Mouse (Mus musculus): ENCODE results near the gene Ets1. TPM values are rescaled to one million over a fixed set of nuclear protein-coding genes. Genes with fewer than 3 reads are reported as not detected.

Ets1 gene
- polyA plus RNA-seq, 1 experiment from 2014 or later = 78.2 TPM

DNA sequence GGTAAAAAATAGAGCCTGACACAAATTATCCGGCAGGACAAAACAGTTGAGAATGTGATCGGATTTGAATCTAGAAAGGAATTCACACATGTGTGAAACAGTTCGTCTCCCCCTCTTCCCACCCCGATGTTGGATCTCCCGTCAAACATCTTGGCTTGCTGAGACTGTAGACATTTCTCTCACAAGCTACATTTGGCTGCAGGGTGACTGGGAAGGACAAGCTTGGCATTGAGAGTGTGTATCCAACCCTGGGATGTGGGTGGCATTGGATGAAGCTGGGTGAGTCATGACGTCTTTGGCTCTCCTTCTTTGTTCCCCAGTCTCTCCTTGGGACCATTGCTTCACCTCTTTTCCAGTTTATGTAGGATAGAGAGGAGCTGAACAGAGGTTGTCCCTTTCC is 16.4 kb upstream of the Ets1 start:
- no peaks in the 10 kb centered on the region for H3K9me3 ChIP-seq (ENCODE audit: low read length)
- no peaks in the 10 kb centered on the region for H3K27me3 ChIP-seq (replicated peaks; ENCODE audit: insufficient read depth, low read length)
- ATAC-seq (no peak), DNase-seq (ENCODE audit: low spot score) (no peak)
- no peak overlapping the region for H3K9ac ChIP-seq (replicated peaks; ENCODE audit: low read depth)
- no peak overlapping the region for H3K4me3 ChIP-seq (ENCODE audit: low read depth, low read length)
- no peaks in the 10 kb centered on the region for H3K36me3 ChIP-seq (ENCODE audit: insufficient read depth, low read length)
- TF ChIP-seq CTCF (IDR thresholded peaks at IDR 0.05) (no peak), EP300 (IDR thresholded peaks at IDR 0.05) (no peak)
- 75% methylated on average over 6 of the region's 6 CpGs for WGBS
- H3K4me1 ChIP-seq (ENCODE audit: insufficient read depth, low read depth, low read length) = no peaks in the 10 kb centered on the region
- peak overlapping the region; percentile 26; the same call in 1 of the 2 replicates for H3K27ac ChIP-seq (ENCODE audit: low read length)
- no peak overlapping the region for H3K4me2 ChIP-seq (replicated peaks; ENCODE audit: low read depth, low read length)

DNA sequence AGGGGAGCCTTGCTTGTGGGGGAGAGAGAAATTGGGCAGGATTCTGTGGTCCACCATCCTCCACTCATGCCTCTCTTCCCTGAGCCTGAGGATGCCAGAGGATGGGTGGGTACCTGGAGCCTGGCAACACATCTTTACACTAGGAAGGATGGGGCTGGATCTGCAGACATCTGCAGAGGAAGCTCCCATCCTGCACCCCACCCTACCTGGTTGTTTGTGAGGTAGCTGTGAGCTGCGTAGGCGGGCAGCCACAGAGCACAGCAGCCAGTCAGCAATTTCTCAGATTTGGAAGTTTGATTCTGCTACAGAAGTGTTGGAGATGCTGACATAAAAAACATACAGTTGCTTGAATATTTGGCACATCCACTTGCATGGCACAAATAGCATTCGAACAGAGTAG is 15.6 kb upstream of the Ets1 start:
- 93% methylated on average over 3 of the region's 3 CpGs for WGBS
- Histone ChIP-seq H3K4me1 (ENCODE audit: insufficient read depth, low read depth, low read length) (no peaks in the 10 kb centered on the region), H3K9me3 (ENCODE audit: low read length) (no peaks in the 10 kb centered on the region), H3K36me3 (ENCODE audit: insufficient read depth, low read length) (no peaks in the 10 kb centered on the region), H3K27me3 (replicated peaks; ENCODE audit: insufficient read depth, low read length) (no peaks in the 10 kb centered on the region), H3K9ac (replicated peaks; ENCODE audit: low read depth) (no peak overlapping the region), H3K27ac (ENCODE audit: low read length) (no peak overlapping the region), H3K4me2 (replicated peaks; ENCODE audit: low read depth, low read length) (no peak overlapping the region), H3K4me3 (ENCODE audit: low read depth, low read length) (no peak overlapping the region)
- no peak for TF ChIP-seq EP300 (IDR thresholded peaks at IDR 0.05)
- TF ChIP-seq CTCF (IDR thresholded peaks at IDR 0.05) = no peak
- DNase-seq (ENCODE audit: low spot score) = no peak
- ATAC-seq = no peak

DNA sequence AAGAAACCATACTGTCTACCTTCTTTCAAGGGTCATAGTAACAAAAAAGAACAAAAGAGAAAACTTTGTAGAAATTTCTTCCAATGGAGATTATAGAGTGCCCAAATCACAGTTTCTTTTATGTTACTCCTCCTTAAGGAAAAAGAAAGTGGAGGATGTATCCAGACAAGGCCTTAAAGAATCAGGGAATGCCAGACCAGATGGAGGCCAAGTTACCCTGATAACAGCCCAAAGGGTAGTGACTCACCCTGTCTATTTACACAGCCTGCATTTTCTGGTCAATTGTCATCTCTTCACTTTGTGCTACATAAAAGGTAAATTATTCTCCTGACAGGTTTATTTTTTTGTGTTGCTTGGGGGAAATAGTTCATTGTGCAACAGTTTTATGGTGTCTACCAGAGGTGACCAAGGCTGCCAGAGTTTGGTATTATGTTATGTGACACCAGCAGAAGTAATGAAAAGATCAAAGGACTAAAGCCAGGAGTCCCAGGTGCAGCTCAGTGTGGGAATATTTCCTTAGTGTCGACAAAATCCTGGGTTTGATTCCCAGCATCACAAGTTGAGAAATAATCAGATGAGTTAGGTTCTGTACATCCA is 6.5 kb upstream of the Ets1 start:
- no peak overlapping the region for H3K27ac ChIP-seq (ENCODE audit: low read length)
- H3K4me1 ChIP-seq (ENCODE audit: insufficient read depth, low read depth, low read length) = no peaks in the 10 kb centered on the region
- 69% methylated on average over 1 of the region's 1 CpGs for WGBS
- H3K36me3 ChIP-seq (ENCODE audit: insufficient read depth, low read length) = no peaks in the 10 kb centered on the region
- no peaks in the 10 kb centered on the region for H3K27me3 ChIP-seq (replicated peaks; ENCODE audit: insufficient read depth, low read length)
- DNase-seq (ENCODE audit: low spot score) (no peak), ATAC-seq (no peak)
- TF ChIP-seq EP300 (IDR thresholded peaks at IDR 0.05) = no peak
- TF ChIP-seq CTCF (IDR thresholded peaks at IDR 0.05) = no peak
- H3K9me3 ChIP-seq (ENCODE audit: low read length) = no peaks in the 10 kb centered on the region
- no peak overlapping the region for H3K9ac ChIP-seq (replicated peaks; ENCODE audit: low read depth)
- no peak overlapping the region for H3K4me2 ChIP-seq (replicated peaks; ENCODE audit: low read depth, low read length)
- H3K4me3 ChIP-seq (ENCODE audit: low read depth, low read length) = no peak overlapping the region

DNA sequence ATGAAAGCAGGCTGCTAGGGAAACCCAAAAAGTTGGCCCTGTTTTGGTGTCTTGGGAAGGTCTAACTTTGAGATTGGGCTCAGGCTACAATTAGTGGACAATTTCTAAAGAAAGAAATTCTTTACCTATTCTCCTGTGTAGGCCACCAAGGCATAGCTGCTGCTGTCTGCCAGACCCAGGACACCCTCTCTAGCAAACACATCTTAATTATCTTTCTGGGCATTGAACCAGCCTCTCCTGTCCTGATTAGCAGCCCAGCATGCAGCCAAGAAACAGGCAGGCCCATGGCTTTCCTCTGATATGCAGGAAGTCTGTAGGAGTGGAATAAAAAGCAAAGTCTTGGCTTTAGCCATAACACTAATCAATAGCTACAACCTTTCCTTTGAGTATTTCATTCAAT is 4.7 kb upstream of the Ets1 start:
- H3K27ac ChIP-seq (ENCODE audit: low read length) = no peak overlapping the region
- ATAC-seq = no peak
- no peaks in the 10 kb centered on the region for H3K36me3 ChIP-seq (ENCODE audit: insufficient read depth, low read length)
- H3K4me2 ChIP-seq (replicated peaks; ENCODE audit: low read depth, low read length) = no peak overlapping the region
- TF ChIP-seq EP300 (IDR thresholded peaks at IDR 0.05) = no peak
- TF ChIP-seq CTCF (IDR thresholded peaks at IDR 0.05) = no peak
- H3K9me3 ChIP-seq (ENCODE audit: low read length) = no peaks in the 10 kb centered on the region
- H3K9ac ChIP-seq (replicated peaks; ENCODE audit: low read depth) = no peak overlapping the region
- no peak overlapping the region for H3K4me3 ChIP-seq (ENCODE audit: low read depth, low read length)
- DNase-seq (ENCODE audit: low spot score) = no peak
- no peaks in the 10 kb centered on the region for H3K27me3 ChIP-seq (replicated peaks; ENCODE audit: insufficient read depth, low read length)
- H3K4me1 ChIP-seq (ENCODE audit: insufficient read depth, low read depth, low read length) = no peaks in the 10 kb centered on the region

DNA sequence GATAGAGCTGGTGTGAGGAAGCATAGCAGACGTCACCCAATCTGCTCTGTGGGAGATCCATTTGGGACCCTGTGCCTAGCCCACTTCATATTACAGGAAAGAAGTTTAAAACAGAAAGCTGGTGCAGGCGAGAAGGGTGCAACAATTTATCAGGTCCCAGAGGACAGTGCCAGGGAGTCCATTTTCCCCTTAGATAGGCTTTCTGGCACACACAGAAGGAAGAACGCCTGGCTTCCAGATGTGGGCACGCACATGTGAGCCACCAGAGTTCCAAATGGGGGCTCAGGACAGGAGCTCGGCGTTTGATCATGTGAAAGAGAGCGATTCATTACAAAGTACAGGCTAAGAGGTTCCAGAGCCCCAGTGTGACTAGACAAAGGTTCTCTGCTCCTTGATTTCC is 3.8 kb upstream of the Ets1 start:
- 76% methylated on average over 7 of the region's 7 CpGs for WGBS
- DNase-seq (ENCODE audit: low spot score) = no peak
- no peak for ATAC-seq
- H3K27me3 ChIP-seq (replicated peaks; ENCODE audit: insufficient read depth, low read length) = no peaks in the 10 kb centered on the region
- no peak overlapping the region for H3K4me2 ChIP-seq (replicated peaks; ENCODE audit: low read depth, low read length)
- H3K4me3 ChIP-seq (ENCODE audit: low read depth, low read length) = no peak overlapping the region
- H3K36me3 ChIP-seq (ENCODE audit: insufficient read depth, low read length) = no peaks in the 10 kb centered on the region
- peaks cover 3% of the 10 kb centered on the region; the same call in 1 of the 2 replicates for H3K4me1 ChIP-seq (ENCODE audit: insufficient read depth, low read depth, low read length)
- no peaks in the 10 kb centered on the region for H3K9me3 ChIP-seq (ENCODE audit: low read length)
- no peak overlapping the region for H3K27ac ChIP-seq (ENCODE audit: low read length)
- TF ChIP-seq EP300 (IDR thresholded peaks at IDR 0.05) (no peak), CTCF (IDR thresholded peaks at IDR 0.05) (no peak)
- no peak overlapping the region for H3K9ac ChIP-seq (replicated peaks; ENCODE audit: low read depth)

DNA sequence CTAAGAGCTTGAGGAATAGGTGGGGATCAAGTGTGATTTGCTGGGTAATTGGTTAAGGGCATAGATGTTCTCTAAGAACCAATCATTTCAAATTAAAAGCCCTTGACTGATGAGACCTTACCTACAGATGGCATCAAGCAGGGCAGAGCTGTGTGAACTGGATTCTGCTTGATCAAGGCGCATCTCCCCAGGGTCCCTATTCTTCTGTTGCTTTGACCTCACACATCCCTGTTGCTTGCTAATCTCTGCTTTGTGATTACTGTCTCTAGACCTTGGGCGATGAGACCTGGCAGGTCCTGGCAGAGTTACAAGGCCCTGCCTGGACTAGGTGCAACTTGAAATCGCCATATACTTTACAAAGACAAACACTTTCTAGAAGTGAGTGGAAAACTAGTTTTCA is 9.0 kb downstream of the Ets1 start:
- no peak for ATAC-seq
- H3K27ac ChIP-seq (ENCODE audit: low read length) = no peak overlapping the region
- WGBS = 74% methylated on average over 3 of the region's 3 CpGs
- H3K4me2 ChIP-seq (replicated peaks; ENCODE audit: low read depth, low read length) = no peak overlapping the region
- no peak for TF ChIP-seq CTCF (IDR thresholded peaks at IDR 0.05)
- no peak for TF ChIP-seq EP300 (IDR thresholded peaks at IDR 0.05)
- H3K36me3 ChIP-seq (ENCODE audit: insufficient read depth, low read length) = no peaks in the 10 kb centered on the region
- no peaks in the 10 kb centered on the region for H3K9me3 ChIP-seq (ENCODE audit: low read length)
- H3K4me3 ChIP-seq (ENCODE audit: low read depth, low read length) = no peak overlapping the region
- no peak for DNase-seq (ENCODE audit: low spot score)
- no peak overlapping the region for H3K9ac ChIP-seq (replicated peaks; ENCODE audit: low read depth)
- H3K27me3 ChIP-seq (replicated peaks; ENCODE audit: insufficient read depth, low read length) = no peaks in the 10 kb centered on the region
- H3K4me1 ChIP-seq (ENCODE audit: insufficient read depth, low read depth, low read length) = peaks cover 18% of the 10 kb centered on the region; the same call in 1 of the 2 replicates

DNA sequence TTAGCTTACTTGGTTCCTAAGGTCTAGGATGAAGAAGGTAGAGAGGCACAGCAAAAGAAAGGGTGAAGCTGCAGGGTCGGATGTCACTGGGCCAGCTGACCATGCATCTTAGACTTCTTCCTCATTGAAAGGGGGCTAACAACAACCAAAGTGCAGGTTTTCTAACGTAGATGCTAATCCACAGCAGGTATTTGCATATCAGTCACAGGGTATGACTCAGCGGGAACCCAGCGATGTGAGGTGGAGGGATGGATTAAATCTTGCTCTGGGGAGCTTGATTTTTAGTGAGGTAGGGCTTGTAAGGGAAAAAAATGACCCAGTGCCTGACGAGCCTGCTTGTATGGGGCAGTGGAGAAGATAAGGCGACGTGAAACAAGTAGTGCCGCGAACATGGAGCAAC is 9.5 kb downstream of the Ets1 start:
- Histone ChIP-seq H3K27ac (ENCODE audit: low read length) (peak overlapping the region; percentile 86), H3K4me1 (ENCODE audit: insufficient read depth, low read depth, low read length) (peaks cover 18% of the 10 kb centered on the region; the same call in 1 of the 2 replicates), H3K9me3 (ENCODE audit: low read length) (no peaks in the 10 kb centered on the region), H3K4me2 (replicated peaks; ENCODE audit: low read depth, low read length) (peak overlapping the region; percentile 61), H3K36me3 (ENCODE audit: insufficient read depth, low read length) (no peaks in the 10 kb centered on the region), H3K9ac (replicated peaks; ENCODE audit: low read depth) (no peak overlapping the region; the same call in 1 of the 2 replicates), H3K27me3 (replicated peaks; ENCODE audit: insufficient read depth, low read length) (no peaks in the 10 kb centered on the region), H3K4me3 (ENCODE audit: low read depth, low read length) (peak overlapping the region; percentile 27; the same call in 1 of the 2 replicates)
- 18% methylated on average over 9 of the region's 9 CpGs for WGBS
- TF ChIP-seq EP300 (IDR thresholded peaks at IDR 0.05) = no peak
- TF ChIP-seq CTCF (IDR thresholded peaks at IDR 0.05) = no peak
- ATAC-seq (no peak), DNase-seq (ENCODE audit: low spot score) (no peak)
